Mouse (Mus musculus) stomach, postnatal 0 days (tissue): ENCODE data around the gene Wwc1. TPM values are rescaled to one million over a fixed set of nuclear protein-coding genes. Genes with fewer than 3 reads are reported as not detected.
A peak's percentile ranks its signal among the peaks of the same experiment; 100 is the strongest.

Experiments
- ATAC-seq: fragments of 200-750 bp; cut with Nextera tagmentation; 2 replicates; pipeline ENCODE4 v1.8.0; 2017; ENCODE audit not compliant: low FRiP score, low TSS enrichment
- DNase-seq: peaks from one replicate; pipeline ENCODE4 v3.0.0-alpha.2; 2016; ENCODE audit warnings: low spot score
- H3K27ac ChIP-seq: fragments of 300-500 bp; sonication (generic); replicated peaks from 2 replicates; pipeline ENCODE4 v1.5.1; 2014; ENCODE audit warnings: mild to moderate bottlenecking, control low read depth
- H3K27me3 ChIP-seq: fragments of 300-500 bp; sonication (generic); 2 replicates; pipeline ENCODE4 v1.6.1; 2014; ENCODE audit warnings: low read length; ENCODE audit not compliant: control insufficient read depth, insufficient read depth
- H3K36me3 ChIP-seq: fragments of 300-500 bp; sonication (generic); 2 replicates; pipeline ENCODE4 v1.6.1; 2014; ENCODE audit warnings: low read length, mixed read lengths; ENCODE audit not compliant: control insufficient read depth, insufficient read depth
- H3K4me1 ChIP-seq: fragments of 300-500 bp; sonication (generic); replicated peaks from 2 replicates; pipeline ENCODE4 v1.6.1; 2014; ENCODE audit warnings: antibody characterized with exemption; ENCODE audit not compliant: control insufficient read depth, insufficient read depth
- H3K4me2 ChIP-seq: fragments of 300-500 bp; sonication (generic); replicated peaks from 2 replicates; pipeline ENCODE4 v1.6.1; 2014; ENCODE audit warnings: low read depth, mild to moderate bottlenecking, control low read depth, moderate library complexity
- H3K4me3 ChIP-seq: fragments of 300-500 bp; sonication (generic); 2 replicates; pipeline ENCODE4 v1.5.1; 2014; ENCODE audit warnings: low read depth, low read length, control low read depth
- H3K9ac ChIP-seq: fragments of 300-500 bp; sonication (generic); 2 replicates; pipeline ENCODE4 v1.6.1; 2014; ENCODE audit warnings: mild to moderate bottlenecking, low read length, control low read depth, mixed read lengths
- H3K9me3 ChIP-seq: fragments of 300-500 bp; sonication (generic); 2 replicates; pipeline ENCODE4 v1.6.1; 2016; ENCODE audit warnings: low read length; ENCODE audit not compliant: control insufficient read depth
- CTCF ChIP-seq: IDR thresholded peaks from 2 replicates; pipeline ENCODE4 v1.5.1; 2016; ENCODE audit warnings: antibody characterized with exemption, low read depth, mild to moderate bottlenecking, moderate library complexity
- EP300 ChIP-seq: optimal IDR thresholded peaks from 2 replicates; pipeline ENCODE3; 2016; ENCODE audit warnings: antibody characterized with exemption
- WGBS: fragments of 180-500 bp; shearing (Covaris S2); extraction: QIAGEN DNeasy Blood & Tissue Kit; methylation state at CpG from one replicate; pipeline ENCODE4 v1.1.7; 2014; 5-methylcytosine and 5-hydroxymethylcytosine counted together
- polyA plus RNA-seq: library from polyadenylated mRNA; unstranded; fragments of >200 nt; fragmentation: Nextera tagmentation; extraction: Ambion mirVana; gene quantifications from 2 replicates; pipeline ENCODE4 v1.2.1, GENCODE M21; 2015

Wwc1 gene
- polyA plus RNA-seq, 1 experiment from 2014 or later: 7.8 TPM

DNA sequence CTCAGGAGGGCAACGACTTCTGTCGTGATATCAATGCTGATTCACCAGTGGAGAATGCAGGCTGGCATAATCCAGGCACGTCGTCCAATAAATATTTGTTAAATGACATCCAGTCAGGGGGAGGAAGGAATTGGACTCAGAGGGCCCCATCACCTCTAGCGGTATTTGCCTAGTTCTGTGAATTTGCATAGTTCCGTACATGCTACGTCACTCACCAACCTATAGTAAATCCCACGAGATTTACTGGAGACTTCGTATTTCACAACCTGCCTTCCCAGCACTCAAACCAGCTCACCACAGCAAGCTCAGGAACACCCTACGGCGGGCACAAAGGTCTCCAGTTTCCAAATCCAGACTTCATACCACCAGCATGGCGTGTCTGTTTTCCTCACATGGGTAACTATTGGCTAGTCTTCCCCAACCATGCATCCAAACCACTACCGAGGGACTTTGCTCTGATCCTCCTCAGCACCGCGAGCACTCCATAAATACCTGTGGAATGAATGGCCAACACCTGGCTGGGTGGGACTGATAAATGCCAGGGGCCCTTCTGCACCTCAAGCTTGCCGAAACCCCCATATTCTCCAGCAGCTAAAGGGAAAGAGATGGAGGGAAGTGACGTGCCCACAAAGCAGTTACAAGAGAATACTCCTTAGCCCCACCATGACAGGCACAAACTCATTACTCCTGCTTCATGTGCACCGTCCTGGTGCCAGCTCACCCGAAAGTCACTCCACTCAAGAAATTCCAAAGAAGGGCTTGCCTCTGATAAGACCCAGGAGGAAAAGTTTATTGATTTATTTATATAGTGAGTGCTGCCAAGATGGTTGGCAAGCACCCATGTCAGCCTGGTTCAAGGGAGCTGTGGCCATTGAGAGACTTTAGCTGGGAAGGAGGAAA, 9.3 kb downstream of the Wwc1 start:
- H3K27me3 ChIP-seq: no peaks in the 10 kb centered on the region
- peak; percentile 77 for DNase-seq
- peak; percentile 91 for ATAC-seq
- H3K9me3 ChIP-seq: no peaks in the 10 kb centered on the region
- TF ChIP-seq CTCF: no peak
- peak; percentile 64 for TF ChIP-seq EP300
- 52% methylated on average over 19 of the region's 19 CpGs for WGBS
- peak overlapping the region; percentile 44 for H3K4me2 ChIP-seq
- H3K27ac ChIP-seq: peak overlapping the region; percentile 93
- H3K4me1 ChIP-seq: no peaks in the 10 kb centered on the region
- no peak overlapping the region for H3K4me3 ChIP-seq
- H3K9ac ChIP-seq: no peak overlapping the region
- H3K36me3 ChIP-seq: no peaks in the 10 kb centered on the region

DNA sequence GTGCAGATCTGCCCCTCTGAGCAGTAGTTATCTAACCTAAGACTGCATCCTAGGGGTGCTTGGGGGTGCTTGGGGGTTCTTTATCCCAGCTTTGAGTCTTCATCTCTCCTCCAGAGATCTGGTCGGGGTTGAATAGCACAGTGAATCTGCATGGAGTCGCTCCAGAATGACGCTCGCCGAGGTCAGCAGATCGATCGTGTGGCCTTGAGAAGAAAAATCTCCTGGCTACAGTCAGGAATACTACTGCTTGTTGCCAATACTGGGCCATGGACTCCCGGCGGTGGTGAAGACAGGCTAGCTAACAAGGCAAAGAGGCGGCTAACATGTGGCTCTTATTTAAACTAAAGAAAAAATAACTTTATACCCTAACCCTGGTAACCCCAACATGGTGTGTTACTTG, 12.0 kb downstream of the Wwc1 start:
- no peak overlapping the region for H3K4me2 ChIP-seq
- no peaks in the 10 kb centered on the region for H3K27me3 ChIP-seq
- H3K36me3 ChIP-seq: no peaks in the 10 kb centered on the region
- WGBS: 97% methylated on average over 10 of the region's 10 CpGs
- H3K27ac ChIP-seq: no peak overlapping the region
- no peak overlapping the region for H3K9ac ChIP-seq
- no peaks in the 10 kb centered on the region for H3K9me3 ChIP-seq
- no peak for TF ChIP-seq CTCF
- ATAC-seq (no peak), DNase-seq (no peak)
- H3K4me1 ChIP-seq: no peaks in the 10 kb centered on the region
- H3K4me3 ChIP-seq: no peak overlapping the region

DNA sequence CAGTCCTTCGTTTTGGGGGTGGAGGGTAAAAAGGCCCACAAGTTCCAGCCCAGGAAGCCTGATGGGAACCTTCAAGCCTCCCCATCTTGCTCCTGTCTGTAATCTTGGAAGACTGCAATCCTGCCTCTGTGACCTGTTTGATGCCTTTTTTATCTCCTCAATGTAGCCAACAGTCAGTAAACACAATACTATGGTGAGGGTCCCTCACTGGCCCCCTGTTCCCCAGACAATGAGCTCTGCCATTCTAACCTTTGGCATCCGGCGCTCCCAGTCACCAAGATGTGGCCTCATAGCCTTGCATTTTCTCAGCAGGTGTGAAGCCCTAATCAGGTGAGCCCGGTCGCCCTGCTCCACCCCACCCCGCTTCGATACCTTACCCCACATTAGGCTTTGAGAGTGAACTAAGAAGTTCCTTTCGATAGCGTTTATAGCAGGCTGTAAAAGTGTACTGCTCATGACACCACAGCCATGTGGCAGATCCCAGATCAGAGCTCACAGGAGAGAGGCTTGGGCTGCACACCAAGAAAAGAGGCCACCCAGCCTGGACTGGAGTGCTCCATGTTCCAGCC, 16.3 kb downstream of the Wwc1 start:
- no peaks in the 10 kb centered on the region for H3K36me3 ChIP-seq

DNA sequence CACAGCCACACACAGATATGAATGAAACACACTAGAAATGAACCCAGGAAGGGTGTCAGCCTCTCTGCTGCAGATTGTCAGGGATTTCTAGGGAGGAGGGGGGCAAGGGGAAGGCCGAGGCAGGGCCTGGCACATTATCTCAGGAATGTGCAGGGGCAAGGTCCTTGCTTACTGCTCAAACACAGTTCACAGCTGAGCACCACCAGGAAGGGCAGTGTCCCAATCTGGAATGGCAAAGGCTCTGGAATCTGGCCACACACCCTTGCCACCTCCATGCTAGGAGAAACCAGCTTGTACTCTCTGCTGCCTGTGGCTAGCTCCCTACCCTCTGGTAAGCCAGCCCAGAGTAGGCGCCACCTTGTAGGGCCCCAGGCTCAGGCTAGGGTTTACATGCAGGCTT, 16.8 kb downstream of the Wwc1 start:
- H3K4me1 ChIP-seq: no peaks in the 10 kb centered on the region
- no peak overlapping the region for H3K9ac ChIP-seq
- H3K27me3 ChIP-seq: no peaks in the 10 kb centered on the region
- TF ChIP-seq EP300 (no peak), CTCF (no peak)
- H3K4me2 ChIP-seq: no peak overlapping the region
- H3K4me3 ChIP-seq: no peak overlapping the region
- ATAC-seq (peak; percentile 86), DNase-seq (peak; percentile 75)
- H3K27ac ChIP-seq: peak overlapping the region; percentile 37; the same call in 1 of the 2 replicates
- H3K9me3 ChIP-seq: no peaks in the 10 kb centered on the region
- WGBS: 32% methylated on average over 2 of the region's 2 CpGs
- H3K36me3 ChIP-seq: no peaks in the 10 kb centered on the region

More for the DNA sequence above, 16.3 kb downstream of the Wwc1 start:
- DNase-seq (no peak), ATAC-seq (no peak)
- H3K4me2 ChIP-seq: no peak overlapping the region
- H3K27ac ChIP-seq: peak overlapping the region; percentile 37; the same call in 1 of the 2 replicates
- WGBS: 64% methylated on average over 9 of the region's 9 CpGs
- no peaks in the 10 kb centered on the region for H3K27me3 ChIP-seq
- no peak overlapping the region for H3K4me3 ChIP-seq
- H3K9ac ChIP-seq: no peak overlapping the region
- H3K4me1 ChIP-seq: no peaks in the 10 kb centered on the region
- no peak for TF ChIP-seq CTCF
- TF ChIP-seq EP300: no peak
- H3K9me3 ChIP-seq: no peaks in the 10 kb centered on the region

- ATAC-seq (no peak), DNase-seq (no peak)
- Histone ChIP-seq H3K9me3 (no peaks in the 10 kb centered on the region), H3K27ac (no peak overlapping the region), H3K4me3 (no peak overlapping the region), H3K27me3 (no peaks in the 10 kb centered on the region), H3K36me3 (no peaks in the 10 kb centered on the region), H3K9ac (no peak overlapping the region), H3K4me2 (no peak overlapping the region), H3K4me1 (no peaks in the 10 kb centered on the region)
- 83% methylated on average over 2 of the region's 2 CpGs for WGBS
- no peak for TF ChIP-seq CTCF
- TF ChIP-seq EP300: no peak
These were observed 17.9 kb downstream of the Wwc1 start for GRCm38 (mm10) chr11:35962431-35962830.

DNA sequence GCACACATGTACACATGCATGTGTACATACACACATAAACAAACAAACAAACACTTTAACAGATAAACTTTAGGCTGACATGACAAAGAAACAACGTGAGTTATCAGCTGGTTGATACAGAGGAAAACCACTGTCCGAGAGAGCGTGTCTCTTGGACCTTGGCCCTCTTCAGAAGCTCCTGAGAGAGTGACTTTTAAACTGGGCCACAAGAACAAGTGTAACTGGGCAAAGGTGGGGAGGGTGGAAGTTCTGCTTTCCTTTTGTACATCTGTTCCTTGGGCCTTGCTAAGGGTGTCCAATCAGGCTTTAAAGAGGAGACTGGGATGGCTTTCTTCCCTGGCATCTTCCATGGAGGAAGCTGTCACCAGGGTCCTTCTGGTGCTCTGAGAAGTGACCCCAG, 21.1 kb downstream of the Wwc1 start:
- H3K27me3 ChIP-seq: no peaks in the 10 kb centered on the region
- H3K4me1 ChIP-seq: no peaks in the 10 kb centered on the region
- H3K4me2 ChIP-seq: no peak overlapping the region
- H3K9me3 ChIP-seq: no peaks in the 10 kb centered on the region
- no peak overlapping the region for H3K4me3 ChIP-seq
- H3K36me3 ChIP-seq: no peaks in the 10 kb centered on the region
- ATAC-seq (no peak), DNase-seq (no peak)
- no peak for TF ChIP-seq EP300
- TF ChIP-seq CTCF: no peak
- no peak overlapping the region for H3K9ac ChIP-seq
- WGBS: 68% methylated on average over 3 of the region's 3 CpGs
- H3K27ac ChIP-seq: no peak overlapping the region
